Mouse (Mus musculus): ENCODE results near the gene Uhrf1bp1l.

DNA sequence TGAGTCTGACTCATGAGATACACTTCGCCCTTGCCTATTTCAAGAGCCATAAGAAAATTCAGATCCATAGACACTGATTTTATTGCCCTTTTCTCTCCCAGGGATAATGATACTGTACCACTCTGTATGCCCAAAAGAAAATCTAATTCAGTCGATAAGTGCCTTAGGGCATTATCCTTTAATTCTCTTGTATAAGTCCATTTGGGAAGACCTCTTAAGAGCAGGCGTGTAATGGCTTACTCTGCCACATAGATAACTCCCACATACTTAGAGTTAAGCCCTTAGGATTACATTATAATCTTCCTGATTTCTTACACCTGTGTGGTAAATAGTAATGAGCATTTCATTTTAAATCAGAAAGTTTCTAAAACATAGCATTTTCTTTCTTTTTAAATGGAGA, 1.8 kb downstream of the Uhrf1bp1l start:
- no peak for TF ChIP-seq CTCF (IDR thresholded peaks at IDR 0.05; ENCODE audit: control insufficient read depth, insufficient read depth, insufficient replicate concordance, low read depth, low read length)
- TF ChIP-seq POLR2A (IDR thresholded peaks at IDR 0.05; ENCODE audit: control insufficient read depth, low read depth, low read length) = no peak
